Mouse (Mus musculus) thymus, postnatal 36 days (tissue): Measurements from ENCODE around the gene Mpc1.
"Not testable (repeated sequence)": the region's sequence is repeated elsewhere in the genome, so short reads cannot be mapped to it uniquely, and the experiment has no call there.

Experiments
- DNase-seq, 2 experiments: peaks; one replicate each; pipeline ENCODE4 v3.0.0; 2022; ENCODE audit warnings: mixed read lengths in 2 of 2

The Mpc1 gene

DNA sequence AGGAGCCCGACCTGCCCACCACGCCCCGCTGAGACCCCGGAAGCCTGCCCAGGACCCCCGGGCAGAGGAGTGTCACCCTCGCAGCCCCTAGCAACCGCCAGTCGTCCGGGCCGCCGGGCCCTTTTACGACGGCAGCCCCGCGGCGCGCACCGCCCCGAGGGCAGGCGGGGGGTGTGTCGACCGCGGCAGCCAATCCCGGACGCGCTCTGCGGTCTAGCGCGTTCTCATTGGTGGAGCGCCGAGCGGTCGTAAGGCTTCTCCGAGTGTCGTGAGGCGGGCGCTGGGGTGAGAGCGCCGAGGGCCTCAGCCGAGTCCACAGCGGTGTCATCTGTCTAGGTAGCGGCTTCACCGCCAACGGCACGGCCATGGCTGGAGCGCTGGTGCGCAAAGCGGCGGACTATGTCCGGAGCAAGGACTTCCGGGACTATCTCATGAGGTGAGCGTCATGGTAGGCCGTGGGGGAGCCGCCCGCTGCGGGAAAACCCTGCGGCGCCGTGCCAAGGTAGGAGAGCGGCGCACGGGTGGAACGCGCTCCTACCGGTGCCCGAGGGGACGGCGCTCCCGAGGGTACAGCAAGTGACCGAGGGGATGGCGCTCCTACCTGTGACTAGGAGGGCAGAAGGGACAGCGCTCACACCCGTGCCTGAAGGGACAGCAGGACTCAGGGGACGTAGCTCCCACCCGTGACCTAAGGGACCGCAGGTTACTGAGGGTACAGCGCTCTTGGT lies 986 bp downstream of the Mpc1 start:
- peak; percentile 94 to 96 for DNase-seq

- DNase-seq, result peak in 1 of 2 experiments; percentile 50
Measured at GRCm38 (mm10) chr17:8284254-8284661, 1.6 kb downstream of the Mpc1 start.

DNA sequence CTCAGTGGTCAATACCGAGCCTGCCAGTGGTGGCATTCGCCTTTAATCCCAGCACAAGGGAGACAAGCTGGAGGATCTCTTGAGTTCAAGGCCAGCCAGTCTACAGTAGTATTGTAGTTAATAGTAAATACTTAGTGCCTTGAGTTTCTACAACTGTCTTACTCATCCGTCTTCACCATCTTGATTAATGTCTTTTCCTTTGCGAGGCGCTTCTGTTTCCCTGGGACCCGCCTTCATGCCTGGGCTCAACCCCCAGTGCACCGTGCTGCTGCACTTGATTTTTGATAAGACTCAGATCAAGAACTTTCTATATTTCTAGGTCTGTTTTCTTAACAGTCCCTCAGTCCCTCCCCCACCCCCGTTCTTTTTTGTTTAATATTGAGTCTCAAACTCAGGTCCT lies 2.4 kb downstream of the Mpc1 start:
- DNase-seq, result no peak

DNA sequence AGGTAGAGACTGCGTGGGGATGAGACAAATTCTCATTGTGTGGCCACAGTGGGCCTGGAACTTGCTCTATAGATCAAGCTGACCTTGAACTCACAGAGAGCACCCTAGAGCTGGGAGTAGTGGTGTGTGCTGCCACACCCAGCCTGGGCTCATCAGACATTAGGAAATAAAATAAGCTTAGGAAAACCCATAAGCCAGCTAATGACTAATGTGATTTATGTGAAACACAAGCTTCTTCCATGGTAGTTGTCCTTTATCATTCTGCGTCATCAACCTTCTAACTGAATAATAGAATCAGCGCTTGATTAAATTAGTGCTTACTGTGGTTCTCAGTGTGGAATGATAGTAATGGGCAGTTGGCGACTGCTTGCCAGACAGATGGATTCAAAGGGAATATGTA lies 4.3 kb downstream of the Mpc1 start:
- DNase-seq, result no peak

- no peak for DNase-seq
Measured at GRCm38 (mm10) chr17:8289993-8290679, 7.4 kb downstream of the Mpc1 start.

- DNase-seq, result no peak
Measured at GRCm38 (mm10) chr17:8290736-8291135, 8.0 kb downstream of the Mpc1 start.

- DNase-seq, result no peak
Measured at GRCm38 (mm10) chr17:8295825-8296224, 13.1 kb downstream of the Mpc1 start.

- no peak for DNase-seq
Measured at GRCm38 (mm10) chr17:8296313-8296844, 13.7 kb downstream of the Mpc1 start.

DNA sequence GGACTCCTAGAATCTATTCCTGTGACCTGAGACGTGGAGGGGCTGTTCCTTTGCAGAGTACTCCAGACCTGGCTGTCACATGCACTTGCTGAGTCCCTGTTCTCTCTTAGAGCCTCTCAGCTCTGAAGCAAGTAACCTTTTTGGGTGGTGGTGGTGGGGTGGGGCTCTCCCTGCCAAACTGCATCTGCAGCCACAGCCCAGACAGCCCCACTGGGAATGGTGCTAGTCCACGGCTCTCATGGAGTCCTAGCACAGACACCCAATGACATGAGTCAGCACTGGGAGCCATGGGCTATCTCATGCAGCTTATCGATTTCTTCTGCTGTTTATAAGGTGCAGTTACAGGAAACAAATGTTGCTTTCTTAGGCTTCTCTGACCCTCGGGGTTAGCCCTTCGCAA lies 15.0 kb downstream of the Mpc1 start:
- DNase-seq, result no peak

- DNase-seq, result no peak
Measured at GRCm38 (mm10) chr17:8298281-8298680, 15.6 kb downstream of the Mpc1 start.

DNA sequence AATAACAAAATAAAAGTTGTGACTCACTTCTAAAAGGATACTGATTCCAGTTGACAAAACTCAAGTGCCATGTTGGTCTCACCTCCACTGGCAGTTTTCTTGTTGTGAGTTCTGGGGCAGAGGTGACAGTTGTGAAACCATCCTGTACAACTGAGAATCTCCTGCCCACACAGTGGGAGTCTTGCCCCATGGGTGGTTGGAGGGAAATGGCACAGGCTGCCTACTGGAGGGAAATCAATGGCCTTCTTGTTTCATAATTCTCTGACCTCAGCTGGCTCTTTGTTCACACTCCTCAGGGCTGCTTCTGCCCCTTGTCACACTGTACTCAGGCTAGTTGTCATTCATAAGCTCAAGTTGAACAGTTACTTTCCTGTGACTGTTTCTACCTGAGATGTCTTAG lies 16.8 kb downstream of the Mpc1 start:
- no peak for DNase-seq

DNA sequence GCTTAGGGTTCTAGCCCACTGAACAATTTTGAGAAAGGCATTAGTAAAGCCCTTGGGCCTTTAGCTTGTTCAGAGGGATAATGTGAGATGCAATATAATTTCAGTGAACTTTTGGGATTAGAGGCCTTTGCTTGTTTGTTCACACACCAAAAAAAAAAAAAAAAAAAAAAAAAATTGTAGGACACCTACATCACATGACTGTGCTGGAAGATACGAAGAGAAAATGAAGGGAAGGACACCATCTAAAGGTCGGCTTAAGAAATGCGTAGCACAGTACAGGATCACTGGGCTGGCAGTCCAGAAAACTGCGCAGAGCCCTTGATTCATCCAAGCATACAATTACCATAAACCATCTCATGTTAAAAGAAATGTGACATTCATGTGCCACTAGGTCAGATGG lies 18.8 kb downstream of the Mpc1 start:
- DNase-seq, result no peak

GRCm38 (mm10) chr17:8302772-8303438 lies 20.2 kb downstream of the Mpc1 start:
- DNase-seq, result no peak

GRCm38 (mm10) chr17:8303671-8304070 lies 21.0 kb downstream of the Mpc1 start:
- no peak for DNase-seq

DNA sequence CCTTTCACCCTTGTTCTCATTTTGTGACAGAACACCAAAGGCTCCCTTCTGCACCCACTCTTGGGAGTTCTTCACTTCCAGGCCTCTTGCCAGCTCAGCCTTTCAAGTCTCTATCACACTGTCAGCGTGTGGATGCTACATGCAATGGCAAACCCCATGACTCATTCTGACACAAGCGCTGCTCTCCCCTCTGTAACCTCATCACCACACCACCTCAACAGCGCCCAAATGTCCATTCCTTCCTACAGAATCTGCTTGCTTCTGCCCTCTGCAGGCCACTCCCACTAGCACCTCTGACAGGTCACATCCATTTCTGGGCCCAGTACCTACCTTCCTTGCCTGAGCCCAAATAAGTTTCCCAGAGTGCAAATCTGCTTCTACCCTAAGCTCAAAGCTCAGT lies 23.1 kb downstream of the Mpc1 start:
- DNase-seq, result no peak

DNA sequence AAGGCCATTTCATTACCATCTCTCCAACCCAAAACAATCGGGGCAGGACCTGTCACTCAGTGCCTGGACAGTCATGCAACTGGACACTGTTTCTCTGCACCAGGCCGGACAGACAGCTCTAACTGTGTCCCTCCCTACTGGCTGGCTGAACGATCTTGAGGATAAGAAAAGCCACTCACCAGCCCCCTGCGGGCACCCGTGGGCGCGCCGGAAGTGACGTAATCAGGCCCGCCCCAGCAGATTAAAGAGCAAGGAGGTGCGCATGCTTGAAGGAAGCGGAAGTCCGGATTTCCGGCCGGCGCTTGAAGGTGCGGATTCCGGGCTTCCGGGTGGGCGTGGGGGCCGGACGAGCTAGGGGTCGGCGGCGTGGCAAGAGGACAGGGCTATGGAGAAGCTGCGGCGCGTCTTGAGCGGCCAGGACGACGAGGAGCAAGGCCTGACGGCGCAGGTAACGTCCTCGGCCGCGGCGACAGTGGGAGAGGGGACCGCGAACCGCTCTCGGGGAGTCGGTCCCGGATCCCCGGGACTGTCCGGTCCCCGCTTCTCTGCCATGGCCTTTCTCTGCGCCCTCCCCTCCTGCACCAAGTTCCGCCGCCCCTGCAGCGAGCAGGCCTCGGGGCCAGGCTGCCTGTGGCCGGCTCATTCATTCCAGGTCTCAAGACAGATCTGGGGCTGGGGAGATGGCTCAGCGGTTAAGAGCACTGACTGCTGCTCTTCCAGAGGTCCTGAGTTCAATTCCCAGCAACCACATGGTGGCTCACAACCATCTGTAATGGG lies 28.3 kb downstream of the Mpc1 start, which contains the start of gene Sft2d1:
Sft2d1 (plus strand) TSS at position 265 of the 777 bp plus-strand sequence.
- DNase-seq, result peak; percentile 96

DNA sequence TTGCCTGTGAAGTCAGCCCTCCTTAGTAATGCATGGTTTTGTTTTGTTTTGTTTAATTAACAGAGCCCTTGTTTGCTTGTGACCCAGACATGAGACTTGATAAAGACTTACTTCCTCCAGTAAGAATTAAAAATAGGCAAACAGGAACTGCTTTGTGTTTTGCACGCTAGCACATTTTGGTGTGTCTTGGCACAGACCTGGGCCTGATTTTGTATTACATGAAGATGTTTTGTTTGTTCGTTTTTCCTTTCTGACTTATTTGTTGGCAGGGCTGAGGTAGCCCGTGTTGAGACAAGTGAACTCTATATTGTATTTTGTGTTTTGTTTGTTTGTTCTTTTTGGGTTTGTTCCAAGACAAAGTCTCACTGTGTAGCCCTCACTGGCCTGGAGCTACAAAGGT lies 29.0 kb downstream of the Mpc1 start:
- no peak for DNase-seq

DNA sequence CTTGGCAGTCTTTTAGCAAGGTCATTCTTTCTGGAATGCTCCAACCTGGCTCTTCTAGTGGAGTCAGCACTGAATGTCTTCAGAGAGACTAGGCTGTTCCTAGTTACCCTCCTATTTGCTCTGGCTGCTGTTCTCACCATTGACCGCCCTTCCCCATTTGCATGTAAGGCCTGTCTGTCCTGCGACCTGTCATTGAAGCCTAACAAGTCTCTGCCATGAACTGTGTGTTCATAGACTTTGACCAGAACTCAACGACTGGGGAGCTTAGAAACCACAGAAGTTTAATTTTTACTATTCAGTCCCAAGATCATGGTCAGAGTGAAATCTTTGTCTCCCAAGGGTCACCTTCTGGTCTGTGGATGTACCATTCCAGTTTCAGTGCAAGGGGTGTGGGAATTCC lies 31.3 kb downstream of the Mpc1 start:
- no peak for DNase-seq

- DNase-seq, result peak; percentile 18 to 33
Measured at GRCm38 (mm10) chr17:8316251-8316650, 33.5 kb downstream of the Mpc1 start.

- DNase-seq, result not testable (repeated sequence)
Measured at GRCm38 (mm10) chr17:8326877-8327276, 44.2 kb downstream of the Mpc1 start.

DNA sequence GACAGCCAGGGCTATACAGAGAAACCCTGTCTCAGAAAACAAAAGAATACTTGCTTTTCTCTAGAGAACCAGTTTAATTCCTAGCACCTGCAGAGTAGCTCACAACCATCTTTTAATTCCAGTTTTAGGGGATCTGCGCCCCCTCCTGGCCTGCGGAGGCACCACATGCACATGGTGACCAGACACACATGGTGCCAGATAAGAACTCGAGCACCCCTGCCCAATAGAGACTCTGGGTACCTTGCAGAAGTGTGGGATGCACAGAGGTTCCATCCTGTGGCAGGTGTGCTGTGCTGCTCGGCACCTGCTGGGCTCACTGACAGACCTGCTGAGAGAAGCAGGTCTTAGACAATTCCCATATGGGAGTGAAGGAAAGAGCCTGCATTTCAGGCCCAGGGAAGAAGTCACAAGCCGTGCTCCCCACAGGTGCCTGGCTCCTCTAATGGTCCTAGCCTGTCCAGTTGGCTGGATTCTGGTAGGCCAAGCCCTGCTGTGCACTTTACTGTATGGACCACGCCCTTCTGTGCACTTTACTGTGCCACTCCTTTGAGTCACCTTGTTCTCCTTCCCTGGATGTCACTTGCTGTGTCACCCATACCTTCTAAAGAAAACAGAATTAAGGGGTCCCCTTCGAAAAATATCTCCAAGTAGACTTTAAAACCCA lies 45.9 kb downstream of the Mpc1 start:
- DNase-seq, result peak in 1 of 2 experiments; percentile 26

- no peak for DNase-seq
Measured at GRCm38 (mm10) chr17:8330602-8331001, 47.9 kb downstream of the Mpc1 start.
